Mouse (Mus musculus): Measurements from ENCODE around the gene Gm8332.
"Not testable (repeated sequence)": the region's sequence is repeated elsewhere in the genome, so short reads cannot be mapped to it uniquely, and the experiment has no call there.

Gene Gm8332

GRCm38 (mm10) chr12:88250000-88250399 is at the start of gene Gm8332:
Gm8332 (minus strand) TSS chr12:88250100.
- DNase-seq (ENCODE audit: low spot score) = not testable (repeated sequence)

GRCm38 (mm10) chr12:88297171-88297570 is 47.3 kb upstream of the Gm8332 start:
- not testable (repeated sequence) for DNase-seq (ENCODE audit: low spot score)

- DNase-seq (ENCODE audit: low spot score) = not testable (repeated sequence)
Observed at GRCm38 (mm10) chr12:88293082-88293481, 43.2 kb upstream of the Gm8332 start.

GRCm38 (mm10) chr12:88285224-88285623 is 35.3 kb upstream of the Gm8332 start:
- not testable (repeated sequence) for DNase-seq (ENCODE audit: low spot score)

GRCm38 (mm10) chr12:88274400-88274799 is 24.5 kb upstream of the Gm8332 start, which contains the start of gene Gm5662:
Gm5662 (minus strand) TSS chr12:88274500.
- DNase-seq (ENCODE audit: low spot score) = not testable (repeated sequence)

GRCm38 (mm10) chr12:88257241-88257640 is 7.3 kb upstream of the Gm8332 start:
- DNase-seq (ENCODE audit: low spot score) = no peak

- DNase-seq (ENCODE audit: low spot score) = not testable (repeated sequence)
Observed at GRCm38 (mm10) chr12:88255917-88256316, 6.0 kb upstream of the Gm8332 start.

GRCm38 (mm10) chr12:88245786-88246185 is 4.1 kb downstream of the Gm8332 start:
- not testable (repeated sequence) for DNase-seq (ENCODE audit: low spot score)

GRCm38 (mm10) chr12:88242940-88243339 is 7.0 kb downstream of the Gm8332 start:
- DNase-seq (ENCODE audit: low spot score) = not testable (repeated sequence)

- no peak for DNase-seq (ENCODE audit: low spot score)
Observed at GRCm38 (mm10) chr12:88219445-88219844, 30.5 kb downstream of the Gm8332 start.

GRCm38 (mm10) chr12:88218059-88218458 is 31.8 kb downstream of the Gm8332 start:
- not testable (repeated sequence) for DNase-seq (ENCODE audit: low spot score)

- no peak for DNase-seq (ENCODE audit: low spot score)
Observed at GRCm38 (mm10) chr12:88214641-88215040, 35.3 kb downstream of the Gm8332 start.

GRCm38 (mm10) chr12:88211458-88211857 is 38.4 kb downstream of the Gm8332 start:
- not testable (repeated sequence) for DNase-seq (ENCODE audit: low spot score)

- no peak for DNase-seq (ENCODE audit: low spot score)
Observed at GRCm38 (mm10) chr12:88202856-88203255, 47.0 kb downstream of the Gm8332 start.
